Mouse (Mus musculus) liver, postnatal 0 days (tissue): ENCODE results near the gene Pick1. TPM values are rescaled to one million over a fixed set of nuclear protein-coding genes. Genes with fewer than 3 reads are reported as not detected.

Experiments used
- ATAC-seq: fragments of 200-750 bp; cut with Nextera tagmentation; 2 replicates; pipeline ENCODE4 v1.8.0; 2017; ENCODE audit warnings: mild to moderate bottlenecking, moderate library complexity
- DNase-seq: peaks from one replicate; pipeline ENCODE4 v3.0.0-alpha.2; 2016
- H3K27ac ChIP-seq: fragments of 300-500 bp; sonication (generic); 2 replicates; pipeline ENCODE4 v1.5.1; 2014; ENCODE audit warnings: antibody characterized with exemption, moderate library complexity, mild to moderate bottlenecking, low read depth
- H3K27me3 ChIP-seq: fragments of 300-500 bp; sonication (generic); 2 replicates; pipeline ENCODE4 v1.6.1; 2014; ENCODE audit warnings: low read length, control low read depth, mixed read lengths; ENCODE audit not compliant: insufficient read depth
- H3K36me3 ChIP-seq: fragments of 300-500 bp; sonication (generic); replicated peaks from 2 replicates; pipeline ENCODE4 v1.6.1; 2014; ENCODE audit warnings: mild to moderate bottlenecking, control low read depth, low read length, moderate library complexity, mixed read lengths; ENCODE audit not compliant: insufficient read depth
- H3K4me1 ChIP-seq: fragments of 300-500 bp; sonication (generic); 2 replicates; pipeline ENCODE4 v1.6.1; 2014; ENCODE audit warnings: antibody characterized with exemption, mild to moderate bottlenecking, control low read depth; ENCODE audit not compliant: insufficient read depth
- H3K4me2 ChIP-seq: fragments of 300-500 bp; sonication (generic); 2 replicates; pipeline ENCODE4 v1.6.1; 2014; ENCODE audit warnings: low read depth, mild to moderate bottlenecking, low read length, moderate library complexity, mixed read lengths
- H3K4me3 ChIP-seq: fragments of 300-500 bp; sonication (generic); 2 replicates; pipeline ENCODE4 v1.5.1; 2014; ENCODE audit warnings: low read depth, low read length
- H3K9ac ChIP-seq: fragments of 300-500 bp; sonication (generic); replicated peaks from 2 replicates; pipeline ENCODE4 v1.6.1; 2014; ENCODE audit warnings: mild to moderate bottlenecking, moderate library complexity
- H3K9me3 ChIP-seq: fragments of 300-500 bp; sonication (generic); 2 replicates; pipeline ENCODE4 v1.6.1; 2016; ENCODE audit warnings: mild to moderate bottlenecking, control low read depth, low read length, mixed read lengths
- CTCF ChIP-seq: sonication (generic); IDR thresholded peaks from 2 replicates; pipeline ENCODE4 v1.5.1; 2016; ENCODE audit warnings: antibody characterized with exemption, low read depth
- EP300 ChIP-seq: IDR thresholded peaks from 2 replicates; pipeline ENCODE4 v1.6.1; 2016; ENCODE audit warnings: antibody characterized with exemption, low read depth, mild to moderate bottlenecking
- WGBS: fragments of 180-500 bp; shearing (Covaris S2); extraction: QIAGEN DNeasy Blood & Tissue Kit; methylation state at CpG from one replicate; pipeline ENCODE4 v1.1.7; 2014; ENCODE audit not compliant: insufficient replicate concordance; 5-methylcytosine and 5-hydroxymethylcytosine counted together
- polyA plus RNA-seq: library from polyadenylated mRNA; unstranded; fragments of >200 nt; fragmentation: Nextera tagmentation; extraction: Ambion mirVana; gene quantifications from 2 replicates; pipeline ENCODE4 v1.2.1, GENCODE M21; 2015

Gene Pick1
- polyA plus RNA-seq, 1 experiment from 2014 or later: 12.2 TPM

GRCm38 (mm10) chr15:79271124-79271746 is 42.3 kb downstream of the Pick1 start:
- no peak overlapping the region for H3K9ac ChIP-seq
- no peak for TF ChIP-seq EP300
- peak; percentile 73 for TF ChIP-seq CTCF
- no peak overlapping the region for H3K27ac ChIP-seq
- ATAC-seq (no peak), DNase-seq (peak; percentile 71)
- peaks cover 10% of the 10 kb centered on the region for H3K4me1 ChIP-seq
- H3K4me3 ChIP-seq: peak overlapping the region; percentile 33; the same call in 1 of the 2 replicates
- no peaks in the 10 kb centered on the region for H3K27me3 ChIP-seq
- 22% methylated on average over 17 of the region's 17 CpGs for WGBS
- H3K4me2 ChIP-seq: peak overlapping the region; percentile 73
- H3K36me3 ChIP-seq: no peaks in the 10 kb centered on the region
- H3K9me3 ChIP-seq: no peaks in the 10 kb centered on the region

GRCm38 (mm10) chr15:79273020-79273419 is 44.0 kb downstream of the Pick1 start:
- H3K4me2 ChIP-seq: no peak overlapping the region
- H3K36me3 ChIP-seq: no peaks in the 10 kb centered on the region
- DNase-seq (no peak), ATAC-seq (no peak)
- H3K9ac ChIP-seq: no peak overlapping the region
- TF ChIP-seq CTCF (no peak), EP300 (no peak)
- H3K4me1 ChIP-seq: peaks cover 10% of the 10 kb centered on the region
- WGBS: 60% methylated on average over 10 of the region's 10 CpGs
- H3K4me3 ChIP-seq: no peak overlapping the region
- no peaks in the 10 kb centered on the region for H3K27me3 ChIP-seq
- H3K9me3 ChIP-seq: no peaks in the 10 kb centered on the region
- no peak overlapping the region for H3K27ac ChIP-seq

GRCm38 (mm10) chr15:79277728-79278127 is 48.8 kb downstream of the Pick1 start:
- no peaks in the 10 kb centered on the region for H3K9me3 ChIP-seq
- no peaks in the 10 kb centered on the region for H3K36me3 ChIP-seq
- H3K4me2 ChIP-seq: no peak overlapping the region
- ATAC-seq (no peak), DNase-seq (no peak)
- WGBS: 65% methylated on average over 10 of the region's 10 CpGs
- no peaks in the 10 kb centered on the region for H3K27me3 ChIP-seq
- no peak overlapping the region for H3K27ac ChIP-seq
- TF ChIP-seq CTCF (no peak), EP300 (no peak)
- H3K4me3 ChIP-seq: no peak overlapping the region
- no peak overlapping the region for H3K9ac ChIP-seq
- peaks cover 13% of the 10 kb centered on the region for H3K4me1 ChIP-seq

- Histone ChIP-seq H3K27me3 (no peaks in the 10 kb centered on the region), H3K4me3 (no peak overlapping the region), H3K27ac (no peak overlapping the region), H3K4me2 (no peak overlapping the region), H3K36me3 (no peaks in the 10 kb centered on the region), H3K9ac (no peak overlapping the region), H3K9me3 (no peaks in the 10 kb centered on the region), H3K4me1 (peaks cover 20% of the 10 kb centered on the region)
- 32% methylated on average over 6 of the region's 6 CpGs for WGBS
- peak; percentile 58 for DNase-seq
- TF ChIP-seq EP300 (no peak), CTCF (peak; percentile 75)
- ATAC-seq: no peak
These were observed 51.2 kb downstream of the Pick1 start for GRCm38 (mm10) chr15:79280209-79280608.

- peaks cover 20% of the 10 kb centered on the region for H3K4me1 ChIP-seq
- ATAC-seq (0 out of 2 replicates have a peak, but pooled peaks have one; percentile 20), DNase-seq (peak; percentile 25)
- 43% methylated on average over 5 of the region's 5 CpGs for WGBS
- H3K36me3 ChIP-seq: no peaks in the 10 kb centered on the region
- H3K4me3 ChIP-seq: no peak overlapping the region
- H3K27me3 ChIP-seq: no peaks in the 10 kb centered on the region
- no peaks in the 10 kb centered on the region for H3K9me3 ChIP-seq
- no peak overlapping the region for H3K27ac ChIP-seq
- H3K4me2 ChIP-seq: peak overlapping the region; percentile 7; the same call in 1 of the 2 replicates
- H3K9ac ChIP-seq: no peak overlapping the region
- TF ChIP-seq EP300: no peak
- peak; percentile 39 for TF ChIP-seq CTCF
These were observed 51.9 kb downstream of the Pick1 start for GRCm38 (mm10) chr15:79280850-79281249.

GRCm38 (mm10) chr15:79281389-79281788 is 52.4 kb downstream of the Pick1 start:
- Histone ChIP-seq H3K9ac (no peak overlapping the region), H3K36me3 (0 out of 2 replicates have a peak, but pooled peaks cover 2% of the 10 kb centered on the region), H3K9me3 (no peaks in the 10 kb centered on the region), H3K4me2 (peak overlapping the region; percentile 7; the same call in 1 of the 2 replicates), H3K4me3 (no peak overlapping the region), H3K27me3 (no peaks in the 10 kb centered on the region), H3K27ac (0 out of 2 replicates have a peak overlapping the region, but pooled peaks have one; percentile 64), H3K4me1 (peaks cover 20% of the 10 kb centered on the region)
- TF ChIP-seq CTCF: no peak
- TF ChIP-seq EP300: no peak
- ATAC-seq: peak; percentile 85
- WGBS: 81% methylated on average over 1 of the region's 1 CpGs
- peak; percentile 58 for DNase-seq
